Mouse (Mus musculus) lung, postnatal 0 days (tissue): ENCODE data around the gene Rnf216.

Source experiments
- CTCF ChIP-seq: IDR thresholded peaks from 2 replicates; pipeline ENCODE4 v1.5.1; 2016; ENCODE audit warnings: antibody characterized with exemption, mild to moderate bottlenecking
- EP300 ChIP-seq: IDR thresholded peaks from 2 replicates; pipeline ENCODE4 v1.6.1; 2016; ENCODE audit warnings: antibody characterized with exemption, mild to moderate bottlenecking, control low read depth

DNA sequence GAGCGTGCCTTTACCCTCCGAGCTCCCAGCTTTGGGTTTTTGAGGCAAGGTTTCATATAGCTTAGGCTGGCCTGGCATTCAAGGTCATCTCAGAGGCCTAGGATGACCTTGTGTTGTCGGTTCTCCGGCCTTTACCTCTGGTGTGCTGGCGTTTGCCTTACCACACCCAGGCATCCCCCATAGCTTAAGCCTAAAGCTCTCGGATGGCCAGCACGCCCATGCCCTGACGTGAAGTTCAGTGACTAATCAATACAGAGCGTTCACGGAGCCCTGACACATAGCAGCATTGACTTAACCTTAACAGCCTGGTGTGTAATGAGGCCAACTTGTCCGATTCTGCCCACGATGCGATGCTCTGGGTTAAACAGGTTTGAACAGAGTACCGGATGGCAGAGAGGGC lies 154.3 kb downstream of the Rnf216 start:
- TF ChIP-seq CTCF (no peak), EP300 (no peak)
